Mouse (Mus musculus): Measurements from ENCODE around the gene Phyh. TPM values are rescaled to one million over a fixed set of nuclear protein-coding genes. Genes with fewer than 3 reads are reported as not detected.
A peak's percentile ranks its signal among the peaks of the same experiment; 100 is the strongest.

The Phyh gene
- polyA plus RNA-seq, 1 experiment from 2014 or later, result 102 TPM

DNA sequence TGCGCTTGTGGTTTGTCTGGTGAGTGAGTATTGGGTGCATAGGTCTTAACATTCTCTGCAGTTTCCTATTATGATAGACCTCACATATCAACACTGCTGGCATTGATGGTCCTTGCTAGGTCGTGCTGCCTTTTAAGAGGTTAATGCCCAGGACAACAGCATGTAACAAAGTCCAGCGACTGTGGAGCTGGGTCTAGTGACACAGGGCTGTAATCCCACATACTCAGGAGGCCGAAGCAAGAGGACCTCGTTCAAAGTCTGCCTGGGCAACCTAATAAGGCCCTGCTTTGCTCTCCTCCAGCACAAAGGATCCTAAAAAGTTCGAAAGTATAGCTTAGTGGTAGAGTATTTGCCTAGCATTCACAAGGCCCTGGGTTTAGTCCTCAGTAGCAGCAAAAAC, 8.9 kb upstream of the Phyh start:
- no peak overlapping the region; the same call in 1 of the 2 replicates for H3K27ac ChIP-seq (ENCODE audit: low read length)
- H3K9ac ChIP-seq (ENCODE audit: low read depth, low read length), result no peak overlapping the region
- H3K36me3 ChIP-seq (ENCODE audit: control insufficient read depth, insufficient read depth, low read length), result peaks cover 11% of the 10 kb centered on the region
- 0 out of 2 replicates have a peak, but pooled peaks have one; percentile 19 for ATAC-seq
- H3K4me2 ChIP-seq (ENCODE audit: low read depth, low read length), result no peak overlapping the region
- no peaks in the 10 kb centered on the region for H3K27me3 ChIP-seq (replicated peaks; ENCODE audit: control insufficient read depth, insufficient read depth, low read length)
- 62% methylated on average over 6 of the region's 6 CpGs for WGBS
- H3K9me3 ChIP-seq (ENCODE audit: control insufficient read depth, low read length), result no peaks in the 10 kb centered on the region
- H3K4me1 ChIP-seq (ENCODE audit: control insufficient read depth, insufficient read depth, low read length), result no peaks in the 10 kb centered on the region
- no peak overlapping the region for H3K4me3 ChIP-seq (ENCODE audit: low read length)

DNA sequence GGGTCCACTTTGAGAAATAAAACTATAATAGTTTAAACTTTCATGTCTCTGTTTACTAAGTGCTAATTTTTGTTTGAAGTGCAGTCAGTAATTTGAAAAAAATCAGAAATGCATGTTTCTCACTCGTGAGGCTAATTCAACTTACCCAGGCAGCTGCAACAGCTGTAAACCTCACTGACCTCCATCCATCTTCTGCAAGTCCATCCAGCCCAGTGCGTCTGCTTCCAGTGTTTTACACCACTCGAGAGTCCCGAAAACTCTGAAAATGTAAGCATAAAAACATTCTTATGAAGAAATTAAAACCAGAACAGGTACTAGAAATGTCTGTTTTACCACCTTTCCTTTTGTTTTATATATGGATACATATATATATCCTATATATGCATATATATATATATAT, 8.3 kb upstream of the Phyh start:
- no peaks in the 10 kb centered on the region for H3K27me3 ChIP-seq (replicated peaks; ENCODE audit: control insufficient read depth, insufficient read depth, low read length)
- no peak overlapping the region for H3K4me3 ChIP-seq (ENCODE audit: low read length)
- H3K36me3 ChIP-seq (ENCODE audit: control insufficient read depth, insufficient read depth, low read length), result peaks cover 8% of the 10 kb centered on the region
- 51% methylated on average over 4 of the region's 4 CpGs for WGBS
- H3K9ac ChIP-seq (ENCODE audit: low read depth, low read length), result no peak overlapping the region
- H3K4me2 ChIP-seq (ENCODE audit: low read depth, low read length), result no peak overlapping the region
- no peaks in the 10 kb centered on the region for H3K9me3 ChIP-seq (ENCODE audit: control insufficient read depth, low read length)
- no peak overlapping the region for H3K27ac ChIP-seq (ENCODE audit: low read length)
- no peak for ATAC-seq
- no peaks in the 10 kb centered on the region for H3K4me1 ChIP-seq (ENCODE audit: control insufficient read depth, insufficient read depth, low read length)

- Histone ChIP-seq H3K27me3 (replicated peaks; ENCODE audit: control insufficient read depth, insufficient read depth, low read length) (no peaks in the 10 kb centered on the region), H3K9me3 (ENCODE audit: control insufficient read depth, low read length) (no peaks in the 10 kb centered on the region), H3K27ac (ENCODE audit: low read length) (no peak overlapping the region), H3K4me2 (ENCODE audit: low read depth, low read length) (no peak overlapping the region), H3K4me1 (ENCODE audit: control insufficient read depth, insufficient read depth, low read length) (0 out of 2 replicates have a peak, but pooled peaks cover 2% of the 10 kb centered on the region), H3K4me3 (ENCODE audit: low read length) (no peak overlapping the region), H3K36me3 (ENCODE audit: control insufficient read depth, insufficient read depth, low read length) (no peaks in the 10 kb centered on the region), H3K9ac (ENCODE audit: low read depth, low read length) (no peak overlapping the region)
- no peak for ATAC-seq
- WGBS, result 89% methylated on average over 7 of the region's 7 CpGs
These were observed 4.9 kb upstream of the Phyh start for GRCm38 (mm10) chr2:4913949-4914348.

GRCm38 (mm10) chr2:4916037-4916436, 2.8 kb upstream of the Phyh start:
- Histone ChIP-seq H3K4me1 (ENCODE audit: control insufficient read depth, insufficient read depth, low read length) (0 out of 2 replicates have a peak, but pooled peaks cover 6% of the 10 kb centered on the region), H3K9ac (ENCODE audit: low read depth, low read length) (no peak overlapping the region), H3K4me2 (ENCODE audit: low read depth, low read length) (no peak overlapping the region), H3K36me3 (ENCODE audit: control insufficient read depth, insufficient read depth, low read length) (no peaks in the 10 kb centered on the region), H3K27ac (ENCODE audit: low read length) (no peak overlapping the region), H3K9me3 (ENCODE audit: control insufficient read depth, low read length) (no peaks in the 10 kb centered on the region), H3K27me3 (replicated peaks; ENCODE audit: control insufficient read depth, insufficient read depth, low read length) (no peaks in the 10 kb centered on the region), H3K4me3 (ENCODE audit: low read length) (no peak overlapping the region)
- ATAC-seq, result no peak
- 63% methylated on average over 6 of the region's 6 CpGs for WGBS

GRCm38 (mm10) chr2:4917326-4918021, 1.3 kb upstream of the Phyh start:
- H3K27ac ChIP-seq (ENCODE audit: low read length), result peak overlapping the region; percentile 27; the same call in 1 of the 2 replicates
- 18% methylated on average over 8 of the region's 8 CpGs for WGBS
- H3K4me1 ChIP-seq (ENCODE audit: control insufficient read depth, insufficient read depth, low read length), result peaks cover 9% of the 10 kb centered on the region; the same call in 1 of the 2 replicates
- ATAC-seq, result peak; percentile 26; the same call in 1 of the 2 replicates
- no peak overlapping the region for H3K9ac ChIP-seq (ENCODE audit: low read depth, low read length)
- H3K36me3 ChIP-seq (ENCODE audit: control insufficient read depth, insufficient read depth, low read length), result no peaks in the 10 kb centered on the region
- no peaks in the 10 kb centered on the region for H3K27me3 ChIP-seq (replicated peaks; ENCODE audit: control insufficient read depth, insufficient read depth, low read length)
- H3K9me3 ChIP-seq (ENCODE audit: control insufficient read depth, low read length), result no peaks in the 10 kb centered on the region
- H3K4me3 ChIP-seq (ENCODE audit: low read length), result peak overlapping the region; percentile 27
- H3K4me2 ChIP-seq (ENCODE audit: low read depth, low read length), result peak overlapping the region; percentile 44

GRCm38 (mm10) chr2:4921019-4921418, 2.2 kb downstream of the Phyh start:
- ATAC-seq, result no peak
- 77% methylated on average over 5 of the region's 5 CpGs for WGBS

DNA sequence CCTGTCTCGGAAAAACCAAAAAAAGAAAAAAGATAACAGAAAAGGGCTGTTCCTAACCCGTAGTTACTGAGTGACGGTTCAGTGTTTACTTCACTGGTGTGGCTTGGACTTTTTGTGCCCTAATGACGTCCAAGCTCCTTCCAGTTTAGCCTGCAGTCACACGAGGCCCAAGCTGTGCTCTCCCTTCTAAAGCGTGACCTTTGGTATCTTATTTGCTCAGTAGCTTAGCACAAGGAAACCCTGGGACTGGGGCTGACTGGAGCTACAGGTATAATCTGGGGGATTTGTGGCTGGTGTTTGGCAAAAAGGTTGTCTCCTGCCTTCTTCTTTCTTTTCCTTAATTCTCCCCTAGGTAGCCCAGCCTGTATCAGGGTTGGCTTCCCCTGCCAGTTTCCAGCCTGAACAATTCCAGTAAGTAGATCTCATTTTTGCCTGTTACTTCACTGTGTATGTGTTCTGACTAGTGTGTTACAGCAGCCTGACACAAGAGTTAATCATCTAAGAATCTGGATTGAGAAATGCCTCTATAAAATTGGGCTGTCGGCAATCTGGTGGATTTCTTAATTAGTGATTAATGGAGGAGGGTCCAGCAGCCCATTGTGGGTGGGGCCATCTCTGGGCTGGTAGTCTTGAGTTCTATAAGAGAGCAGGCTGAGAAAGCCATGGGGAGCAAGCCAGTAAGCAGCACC, 3.8 kb downstream of the Phyh start:
- H3K9ac ChIP-seq (ENCODE audit: low read depth, low read length), result no peak overlapping the region
- no peak overlapping the region for H3K4me3 ChIP-seq (ENCODE audit: low read length)
- peak; percentile 75 for ATAC-seq
- 0 out of 2 replicates have a peak, but pooled peaks cover 3% of the 10 kb centered on the region for H3K9me3 ChIP-seq (ENCODE audit: control insufficient read depth, low read length)
- no peaks in the 10 kb centered on the region; the same call in 1 of the 2 replicates for H3K36me3 ChIP-seq (ENCODE audit: control insufficient read depth, insufficient read depth, low read length)
- peak overlapping the region; percentile 82 for H3K27ac ChIP-seq (ENCODE audit: low read length)
- no peak overlapping the region for H3K4me2 ChIP-seq (ENCODE audit: low read depth, low read length)
- 40% methylated on average over 7 of the region's 7 CpGs for WGBS
- H3K27me3 ChIP-seq (replicated peaks; ENCODE audit: control insufficient read depth, insufficient read depth, low read length), result no peaks in the 10 kb centered on the region
- H3K4me1 ChIP-seq (ENCODE audit: control insufficient read depth, insufficient read depth, low read length), result peaks cover 9% of the 10 kb centered on the region; the same call in 1 of the 2 replicates

More at GRCm38 (mm10) chr2:4921019-4921418, 2.2 kb downstream of the Phyh start:
- Histone ChIP-seq H3K4me3 (ENCODE audit: low read length) (no peak overlapping the region), H3K4me1 (ENCODE audit: control insufficient read depth, insufficient read depth, low read length) (peaks cover 9% of the 10 kb centered on the region; the same call in 1 of the 2 replicates), H3K36me3 (ENCODE audit: control insufficient read depth, insufficient read depth, low read length) (no peaks in the 10 kb centered on the region), H3K27ac (ENCODE audit: low read length) (no peak overlapping the region), H3K27me3 (replicated peaks; ENCODE audit: control insufficient read depth, insufficient read depth, low read length) (no peaks in the 10 kb centered on the region), H3K9me3 (ENCODE audit: control insufficient read depth, low read length) (0 out of 2 replicates have a peak, but pooled peaks cover 3% of the 10 kb centered on the region), H3K4me2 (ENCODE audit: low read depth, low read length) (no peak overlapping the region), H3K9ac (ENCODE audit: low read depth, low read length) (no peak overlapping the region)

- 91% methylated on average over 3 of the region's 3 CpGs for WGBS
These were observed 8.6 kb downstream of the Phyh start for GRCm38 (mm10) chr2:4927391-4927790.

GRCm38 (mm10) chr2:4929230-4929629, 10.4 kb downstream of the Phyh start:
- no peak overlapping the region for H3K9ac ChIP-seq (ENCODE audit: low read depth, low read length)
- H3K4me3 ChIP-seq (ENCODE audit: low read length), result no peak overlapping the region
- H3K4me1 ChIP-seq (ENCODE audit: control insufficient read depth, insufficient read depth, low read length), result no peaks in the 10 kb centered on the region
- H3K27ac ChIP-seq (ENCODE audit: low read length), result no peak overlapping the region
- ATAC-seq, result no peak
- H3K27me3 ChIP-seq (replicated peaks; ENCODE audit: control insufficient read depth, insufficient read depth, low read length), result no peaks in the 10 kb centered on the region
- WGBS, result 71% methylated on average over 2 of the region's 2 CpGs
- H3K9me3 ChIP-seq (ENCODE audit: control insufficient read depth, low read length), result 0 out of 2 replicates have a peak, but pooled peaks cover 3% of the 10 kb centered on the region
- no peaks in the 10 kb centered on the region; the same call in 1 of the 2 replicates for H3K36me3 ChIP-seq (ENCODE audit: control insufficient read depth, insufficient read depth, low read length)
- H3K4me2 ChIP-seq (ENCODE audit: low read depth, low read length), result no peak overlapping the region

More at GRCm38 (mm10) chr2:4927391-4927790, 8.6 kb downstream of the Phyh start:
- no peak overlapping the region for H3K27ac ChIP-seq (ENCODE audit: low read length)
- no peak overlapping the region for H3K9ac ChIP-seq (ENCODE audit: low read depth, low read length)
- H3K4me2 ChIP-seq (ENCODE audit: low read depth, low read length), result no peak overlapping the region
- no peak for ATAC-seq
- H3K4me1 ChIP-seq (ENCODE audit: control insufficient read depth, insufficient read depth, low read length), result no peaks in the 10 kb centered on the region
- no peaks in the 10 kb centered on the region for H3K27me3 ChIP-seq (replicated peaks; ENCODE audit: control insufficient read depth, insufficient read depth, low read length)
- 0 out of 2 replicates have a peak, but pooled peaks cover 3% of the 10 kb centered on the region for H3K9me3 ChIP-seq (ENCODE audit: control insufficient read depth, low read length)
- H3K4me3 ChIP-seq (ENCODE audit: low read length), result no peak overlapping the region
- no peaks in the 10 kb centered on the region; the same call in 1 of the 2 replicates for H3K36me3 ChIP-seq (ENCODE audit: control insufficient read depth, insufficient read depth, low read length)

All from intestine, embryonic 16.5 days (tissue).